Mouse (Mus musculus) adrenal gland, postnatal 36 days (tissue): ENCODE results near the gene Wdr20rt. TPM values are rescaled to one million over a fixed set of nuclear protein-coding genes. Genes with fewer than 3 reads are reported as not detected.

Experiments used
- total RNA-seq, 2 experiments: library from RNA; stranded (reverse); gene quantifications; 2 replicates each; pipeline ENCODE4 v1.2.3; 2021

Gene Wdr20rt
- total RNA-seq, 2 experiments from 2014 or later: not detected

Other genes with a start within 250 kb of the Wdr20rt start
- gene Prpf39, start 189.2 kb upstream of the Wdr20rt start, total RNA-seq: 10 to 100 TPM; 28.5 to 34.3 TPM
- 100 to 1,000 TPM; 107 to 113 TPM for gene Fkbp3, start 151.5 kb upstream of the Wdr20rt start, total RNA-seq
- 10 to 100 TPM in 1 of 2 experiments, 1 to 10 TPM in 1; 9.1 to 11.2 TPM for gene Fancm, start 149.9 kb upstream of the Wdr20rt start, total RNA-seq
- 1 to 10 TPM; 1.8 to 2.0 TPM for gene Mis18bp1, start 52.9 kb upstream of the Wdr20rt start, total RNA-seq